Mouse (Mus musculus) mammary gland, adult 2 months (tissue): ENCODE measurements around the gene Rbp7. TPM values are rescaled to one million over a fixed set of nuclear protein-coding genes. Genes with fewer than 3 reads are reported as not detected.

Experiments
- polyA plus RNA-seq: library from polyadenylated mRNA; depleted of rRNA; stranded (reverse); fragments of >200 nt; gene quantifications from 2 replicates; pipeline ENCODE4 v1.2.3, GENCODE M21; 2012; ENCODE audit warnings: low replicate concordance; rRNA removed

Gene Rbp7
- polyA plus RNA-seq, result 11.0 and 16.6 TPM in 2 replicates

GRCm38 (mm10) chr4:149454879-149455278 is at the start of gene Rbp7:
Gene Rbp7 (minus strand): TSS chr4:149454978.

DNA sequence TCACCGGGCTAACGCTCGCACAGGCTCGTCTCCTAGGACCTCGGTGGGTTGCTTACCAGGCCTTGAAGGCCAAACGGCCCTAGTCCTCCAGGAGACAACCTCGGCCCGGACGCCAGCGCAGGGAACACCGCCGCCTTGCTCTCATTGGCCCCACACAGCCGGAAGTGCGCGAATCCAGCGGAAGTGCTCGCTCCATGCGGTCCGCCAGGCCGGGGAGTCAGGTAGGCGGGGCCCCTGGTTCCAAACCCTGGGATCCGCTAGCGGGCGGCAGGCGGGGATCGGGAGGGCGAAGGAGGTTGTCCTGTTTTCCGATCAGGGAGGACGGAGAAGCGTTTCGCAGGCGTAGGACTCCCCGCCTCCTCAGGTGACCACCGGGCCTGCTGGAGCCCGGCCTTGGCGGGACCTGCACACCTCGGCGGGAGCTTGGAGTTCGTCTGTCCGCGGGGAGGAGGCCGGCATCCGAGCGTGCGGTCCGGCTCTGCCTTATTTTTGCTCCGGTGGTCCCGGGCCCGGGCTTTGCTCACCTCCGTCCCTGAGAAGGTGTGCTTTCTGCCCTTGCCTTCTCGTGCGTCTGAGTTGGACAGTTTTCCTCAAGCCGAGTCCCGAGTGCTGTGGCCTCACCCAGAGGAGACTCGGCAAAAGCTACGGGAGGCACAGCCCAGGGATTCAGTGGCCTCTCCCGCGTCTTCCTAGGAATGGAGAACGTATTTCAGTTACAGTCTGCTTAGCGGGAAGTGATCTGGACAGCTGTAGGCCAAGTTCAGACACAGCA is 30.5 kb upstream of the Rbp7 start, which contains the start of the genes Nmnat1 and Lzic:
Nmnat1 (minus strand) TSS at position 150 of the 772 bp plus-strand sequence.
Lzic (plus strand) TSS at position 177 of the 772 bp plus-strand sequence.

GRCm38 (mm10) chr4:149477078-149477477 is 22.3 kb upstream of the Rbp7 start, which contains the start of gene Tmem274:
Gene Tmem274 (plus strand): TSS chr4:149477378.

DNA sequence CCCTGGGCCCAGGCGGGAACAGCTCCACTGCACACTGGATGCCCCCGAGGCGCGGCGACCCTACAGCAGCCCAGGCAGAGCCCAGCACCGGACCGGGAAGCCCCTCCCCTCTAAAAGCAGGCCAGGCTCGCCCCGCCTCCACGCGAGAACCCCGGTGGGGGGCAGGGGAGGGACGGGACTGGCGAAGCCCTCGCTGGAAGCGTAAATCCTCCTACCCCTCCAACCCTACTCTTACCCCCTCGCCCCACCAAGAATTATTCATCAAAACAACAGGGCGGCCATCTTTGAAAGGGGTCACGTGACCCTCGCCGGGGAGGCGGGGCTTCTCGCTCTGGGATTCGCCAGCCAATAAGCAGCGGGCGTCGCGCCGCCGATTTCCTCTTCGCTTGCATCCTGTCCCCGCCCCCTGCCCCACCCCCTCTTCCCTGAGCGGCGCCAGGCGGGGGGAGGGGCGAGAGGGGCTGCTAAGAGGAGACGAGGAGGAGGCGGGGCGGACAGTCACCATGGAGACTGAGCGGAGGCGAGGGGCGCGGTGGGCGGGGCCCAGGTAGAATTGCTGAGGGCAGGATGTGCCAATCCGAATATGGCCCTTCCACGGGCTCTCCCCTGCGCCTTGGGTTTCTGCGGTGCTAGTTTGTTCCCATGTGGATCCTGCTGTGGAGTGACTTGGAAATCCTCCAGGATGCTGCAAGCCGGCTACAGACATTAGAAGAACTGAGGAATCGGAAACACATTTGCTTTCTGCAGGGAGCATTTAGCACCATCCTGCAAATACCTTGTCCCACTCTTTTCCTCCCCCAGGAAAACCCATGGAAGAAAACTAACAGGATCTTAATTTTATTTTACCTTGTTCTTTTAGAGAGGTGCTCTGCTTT is 28.2 kb downstream of the Rbp7 start, which contains the start of gene Ube4b:
Ube4b (minus strand) TSS at position 425 of the 875 bp plus-strand sequence.

Other genes starting within 250 kb of the Rbp7 start
- gene Kif1b, start 147.3 kb downstream of the Rbp7 start, polyA plus RNA-seq, result 37.1 and 81.4 TPM in 2 replicates
- 46.0 and 81.9 TPM in 2 replicates for gene Ube4b, start 28.2 kb downstream of the Rbp7 start, polyA plus RNA-seq
- not detected in 2 replicates for gene Tmem274, start 22.4 kb upstream of the Rbp7 start, polyA plus RNA-seq
- gene Nmnat1, start 30.2 kb upstream of the Rbp7 start, polyA plus RNA-seq, result 8.6 and 16.1 TPM in 2 replicates
- gene Lzic, start 30.3 kb upstream of the Rbp7 start, polyA plus RNA-seq, result 12.7 and 18.3 TPM in 2 replicates
- gene Ctnnbip1, start 63.3 kb upstream of the Rbp7 start, polyA plus RNA-seq, result 20.3 and 20.5 TPM in 2 replicates
- 24.3 and 35.5 TPM in 2 replicates for gene Clstn1, start 131.5 kb upstream of the Rbp7 start, polyA plus RNA-seq
- gene Pik3cd, start 247.6 kb upstream of the Rbp7 start, polyA plus RNA-seq, result 34.7 and 71.6 TPM in 2 replicates